Mouse (Mus musculus) heart, postnatal 14 days (tissue): ENCODE data around the gene Cd79a. TPM values are rescaled to one million over a fixed set of nuclear protein-coding genes. Genes with fewer than 3 reads are reported as not detected.

Experiments
- DNase-seq, 2 experiments: peaks; one replicate each; pipeline ENCODE4 v3.0.0; 2021 to 2022
- intact Hi-C: fragments of 180-260 bp; cut with DNase I; formaldehyde crosslinking; loops from one replicate; pipeline ENCODE4 v1.15.1; 2025
- long read RNA-seq, 2 experiments: library from polyadenylated mRNA; stranded (forward); transcript quantifications; one replicate each; pipeline ENCODE4 v2.0.0; 2021
- total RNA-seq, 2 experiments: library from RNA; stranded (reverse); gene quantifications; 2 replicates each; pipeline ENCODE4 v1.2.3; 2021

The Cd79a gene
- 1 to 10 TPM; 1.3 to 1.5 TPM for total RNA-seq
- long read RNA-seq, experiment 1, partial matches to known transcripts: 0 of 1 reads
- long read RNA-seq, experiment 1, other reads (novel, unspliced or antisense): 0 of 1 reads
- long read RNA-seq, experiment 2, partial matches to known transcripts: 1 of 2 reads
- long read RNA-seq, experiment 2, other reads (novel, unspliced or antisense): 0 of 2 reads

DNA sequence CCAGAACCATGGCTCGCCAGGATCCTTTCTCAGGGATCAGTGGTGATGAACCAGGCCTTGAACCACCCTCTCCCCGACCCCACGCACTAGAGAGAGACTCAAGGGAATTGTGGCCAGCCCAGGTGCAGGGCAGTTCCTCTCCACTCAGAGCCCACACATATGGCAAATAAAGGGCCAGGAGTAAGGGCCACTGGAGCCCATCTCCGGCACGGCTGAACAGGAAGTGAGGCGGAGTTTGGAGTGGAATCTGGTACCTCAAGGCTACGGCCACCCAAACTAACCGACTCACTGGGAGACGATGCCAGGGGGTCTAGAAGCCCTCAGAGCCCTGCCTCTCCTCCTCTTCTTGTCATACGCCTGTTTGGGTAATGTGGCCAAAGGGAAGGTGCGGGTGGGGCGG is at the start of gene Cd79a:
Cd79a (plus strand) TSS at position 158 of the 400 bp plus-strand sequence.
- DNase-seq: no peak

DNA sequence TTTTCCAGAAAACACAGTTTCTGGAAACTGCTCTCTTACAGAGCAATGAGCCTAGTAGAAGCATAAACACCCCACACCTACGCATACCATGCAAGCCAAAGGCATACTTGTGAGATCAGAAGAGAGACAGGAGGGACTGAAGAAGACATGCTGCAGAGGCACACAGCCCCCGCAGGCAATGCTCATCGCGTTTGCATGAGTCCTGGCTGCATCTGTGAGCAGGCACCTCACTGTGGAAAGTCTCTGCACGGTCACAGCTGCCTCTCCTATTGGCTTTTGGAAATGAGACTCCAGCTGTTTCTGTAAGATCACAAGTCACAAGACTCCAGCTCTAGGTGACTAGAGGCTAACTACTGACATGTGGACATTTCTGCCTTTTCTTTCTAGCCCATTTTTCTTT is 47.0 kb upstream of the Cd79a start:
- intact Hi-C loops: no loop called here
- DNase-seq: no peak

More for the DNA sequence above, at the start of gene Cd79a:
- intact Hi-C loops: no loop called here

DNA sequence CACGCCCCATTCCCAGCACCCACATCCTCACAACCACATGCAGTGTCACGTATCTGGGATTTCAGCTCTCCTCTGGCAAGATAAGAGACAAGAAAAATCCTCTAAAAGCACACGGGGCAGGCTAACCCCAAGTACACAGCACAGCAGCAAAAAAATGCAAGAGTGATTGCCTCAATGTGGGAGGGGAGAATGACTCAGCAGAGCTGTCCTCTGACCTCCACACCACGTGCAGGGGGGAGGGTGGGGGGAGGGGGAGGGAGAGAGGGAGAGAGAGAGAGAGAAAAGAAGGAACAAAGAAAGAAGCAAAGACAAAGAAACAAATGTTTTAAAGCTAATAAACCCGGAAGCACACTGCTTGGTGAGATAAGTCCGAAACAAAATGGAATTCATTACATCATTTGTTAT is 46.3 kb upstream of the Cd79a start:
- intact Hi-C loops: no loop called here
- no peak for DNase-seq

DNA sequence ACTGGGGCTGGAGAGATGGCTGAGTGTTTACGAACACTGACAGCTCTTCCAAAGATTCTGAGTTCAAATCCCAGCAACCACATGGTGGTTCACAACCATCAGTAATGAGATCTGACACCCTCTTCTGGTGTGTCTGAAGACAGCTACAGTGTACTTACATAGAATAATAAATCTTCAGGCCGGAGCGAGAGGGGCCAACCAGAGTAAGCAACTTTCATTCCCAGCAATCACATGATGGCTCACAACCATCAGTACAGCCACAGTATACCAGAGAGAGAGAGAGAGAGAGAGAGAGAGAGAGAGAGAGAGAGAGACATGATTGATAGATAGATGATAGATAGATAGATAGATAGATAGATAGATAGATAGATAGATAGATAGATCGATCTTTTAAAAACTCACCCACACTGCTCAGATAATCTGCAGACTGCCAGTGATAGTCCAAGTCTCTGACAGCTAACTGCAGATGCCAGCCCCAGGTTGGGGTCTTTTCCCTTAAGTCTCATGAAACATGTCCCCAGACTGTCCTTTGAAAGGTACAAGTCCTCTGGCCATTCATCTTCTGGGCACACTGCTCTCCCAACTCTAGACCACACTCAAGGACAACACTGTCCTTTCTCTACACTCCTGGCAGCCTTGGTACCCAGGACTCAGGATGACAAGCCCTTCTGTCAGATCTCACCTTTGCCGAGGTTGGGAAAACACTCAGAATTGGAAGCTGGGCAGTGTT is 45.4 kb upstream of the Cd79a start:
- intact Hi-C loops: no loop called here
- DNase-seq: no peak

DNA sequence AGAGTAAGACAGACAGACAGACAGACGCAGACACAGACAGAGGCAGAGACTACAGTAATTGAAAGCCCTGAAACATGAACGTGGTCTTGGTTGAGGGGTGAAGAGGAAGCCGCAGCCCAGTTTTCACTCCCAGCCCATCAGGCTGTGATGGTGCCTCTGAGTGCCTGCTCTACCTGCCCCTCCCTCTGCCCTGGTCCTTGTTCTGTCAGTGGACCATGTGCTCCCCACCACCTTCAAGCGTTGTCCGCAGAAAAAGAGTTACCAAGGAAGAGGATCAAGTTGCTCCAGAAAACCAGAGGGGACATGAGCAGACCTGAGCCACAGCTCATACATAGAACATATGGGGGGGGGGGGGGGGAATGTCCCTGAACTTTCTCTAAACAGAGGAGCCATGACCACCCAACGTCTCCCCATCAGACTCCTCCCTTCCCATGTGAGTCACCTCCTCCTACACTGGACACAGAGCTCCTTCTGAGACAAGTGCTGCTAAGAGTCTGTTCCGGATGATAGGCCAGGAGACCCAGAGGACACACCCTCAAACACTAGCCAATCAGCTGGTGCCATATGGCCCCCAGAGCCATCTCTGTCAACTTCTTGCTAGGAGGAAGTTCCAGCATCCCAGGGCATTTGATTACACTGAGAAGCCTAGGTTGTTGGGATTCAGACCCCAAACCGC is 44.5 kb upstream of the Cd79a start:
- intact Hi-C loops: no loop called here

DNA sequence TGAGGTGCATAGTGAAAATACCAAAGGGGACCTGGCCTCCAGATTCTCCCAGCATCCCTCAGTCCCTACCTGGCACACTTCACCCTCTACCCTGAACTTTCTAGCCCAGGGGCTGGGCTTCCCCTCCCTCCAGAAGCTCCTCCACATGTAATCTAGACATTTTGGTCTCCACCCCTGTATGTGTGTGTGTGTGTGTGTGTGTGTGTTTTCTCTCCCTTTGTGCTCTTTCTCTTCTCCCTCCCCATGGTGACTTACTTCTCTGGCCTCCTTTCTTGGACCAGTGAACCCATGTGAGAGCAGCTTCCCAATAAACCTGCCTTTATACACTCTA is 44.0 kb upstream of the Cd79a start:
- intact Hi-C loops: no loop called here
- DNase-seq: no peak

More for the DNA sequence above, 44.5 kb upstream of the Cd79a start:
- DNase-seq: no peak

DNA sequence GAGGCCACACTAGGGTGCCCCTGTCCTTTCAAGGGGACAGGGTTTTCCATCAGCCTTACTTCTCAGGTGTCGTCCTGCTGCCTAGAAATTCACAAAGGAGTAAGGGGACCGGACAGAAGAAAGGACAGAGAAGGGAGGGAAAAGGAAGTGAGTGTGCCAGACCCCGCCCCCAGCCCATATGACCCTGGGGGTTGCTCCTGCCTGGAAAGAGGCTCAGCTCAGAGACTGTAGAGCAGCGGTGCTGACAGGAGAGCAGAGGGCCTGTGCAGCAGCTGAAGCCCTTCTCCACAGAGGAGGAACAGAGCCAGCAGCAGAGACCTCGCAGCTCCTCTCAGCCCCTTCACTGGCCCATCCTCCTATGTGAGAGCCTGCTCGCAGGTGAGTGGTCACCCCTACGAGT is 43.5 kb upstream of the Cd79a start:
- no peak for DNase-seq
- intact Hi-C loops: no loop called here

DNA sequence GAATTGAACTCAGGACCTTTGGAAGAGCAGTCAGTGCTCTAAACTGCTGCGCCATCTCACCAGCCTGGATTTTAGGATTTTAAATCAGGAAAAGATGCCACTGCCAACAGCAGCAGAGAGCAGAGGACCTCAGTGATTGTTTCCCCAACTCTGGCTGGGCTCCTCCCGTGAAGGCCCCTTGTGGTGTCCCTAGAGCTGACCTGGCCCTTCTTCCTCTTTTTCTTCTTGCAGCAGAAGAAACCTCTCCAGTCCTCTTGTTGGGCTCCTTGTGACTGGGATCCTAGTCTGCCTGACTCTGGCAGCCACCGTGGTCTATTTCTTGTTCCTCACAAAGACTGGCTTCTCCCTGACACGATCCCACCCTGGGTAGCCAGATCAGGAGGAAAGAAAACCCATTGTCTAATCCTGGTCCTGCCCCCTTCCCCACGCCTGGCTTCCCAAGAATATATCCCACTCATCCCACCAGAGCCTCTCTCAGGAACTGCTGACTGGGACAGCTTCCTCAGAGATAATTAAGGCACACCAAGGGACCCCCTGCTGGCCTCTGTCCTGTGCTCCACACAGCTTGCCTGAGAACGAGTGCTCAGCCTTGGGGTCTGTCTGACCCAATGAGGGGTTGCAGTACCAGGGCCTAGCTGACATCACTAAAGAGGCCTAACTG is 40.6 kb upstream of the Cd79a start:
- intact Hi-C loops: no loop called here
- DNase-seq: no peak

DNA sequence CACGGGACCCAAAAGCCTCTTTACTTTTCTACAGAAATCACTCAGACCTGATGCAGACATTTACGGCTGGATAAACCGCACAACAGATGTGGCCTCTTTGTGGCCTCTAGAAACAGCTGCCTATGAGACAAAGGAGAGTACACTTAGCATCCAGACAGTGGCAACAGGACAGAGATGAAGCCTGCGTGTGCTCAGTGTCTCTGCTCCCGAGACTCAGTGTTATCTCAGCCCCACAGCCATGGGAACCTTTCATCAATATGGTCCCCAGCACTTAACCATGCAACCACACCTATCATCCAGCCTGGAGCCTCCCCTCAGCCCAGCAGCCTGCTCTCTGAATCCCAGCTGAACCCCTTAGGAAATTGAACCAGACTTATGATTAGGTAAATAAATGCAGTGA is 37.9 kb upstream of the Cd79a start:
- intact Hi-C loops: no loop called here
- no peak for DNase-seq

DNA sequence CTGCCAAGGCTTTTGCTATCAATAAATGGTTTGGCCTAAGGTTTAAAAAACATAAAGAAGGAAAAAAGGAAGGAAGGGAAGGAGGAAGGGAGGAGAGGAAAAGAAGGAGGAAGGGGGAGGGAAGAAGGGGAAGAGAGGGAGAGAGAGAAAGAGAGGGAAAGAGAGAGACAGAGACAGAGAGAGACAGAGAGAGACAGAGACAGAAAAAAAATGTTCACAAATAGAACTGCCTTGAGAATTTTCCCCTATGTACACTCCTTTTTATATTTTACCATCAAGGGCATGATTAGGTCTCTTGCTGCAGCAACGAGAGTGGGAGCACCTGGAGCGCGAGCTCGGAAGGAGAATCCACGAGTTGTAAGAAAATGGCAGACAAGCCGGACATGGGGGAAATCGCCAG is 35.3 kb upstream of the Cd79a start, which contains the start of gene Gm9844:
Gm9844 (plus strand) TSS at position 301 of the 400 bp plus-strand sequence.
- DNase-seq: no peak
- intact Hi-C loops: no loop called here

DNA sequence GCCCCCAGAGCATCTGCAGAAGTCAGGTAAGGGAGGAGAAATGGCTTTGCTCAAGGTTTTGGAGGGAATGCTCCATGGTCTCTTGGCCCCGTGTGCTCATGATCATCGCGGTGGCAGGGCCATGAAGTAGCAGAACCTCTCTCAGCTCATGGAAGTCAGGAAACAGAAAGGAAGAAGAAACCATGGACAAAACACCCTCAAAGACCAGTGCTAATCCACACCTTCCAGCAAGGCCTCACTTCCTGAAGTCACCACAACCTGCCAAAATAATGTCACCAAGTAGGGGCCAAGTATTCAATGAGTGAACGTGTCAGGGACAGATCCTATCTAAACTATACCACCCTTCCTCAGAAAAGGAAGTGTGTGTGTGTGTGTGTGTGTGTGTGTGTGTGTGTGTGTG is 34.3 kb upstream of the Cd79a start:
- intact Hi-C loops: no loop called here
- DNase-seq: no peak

DNA sequence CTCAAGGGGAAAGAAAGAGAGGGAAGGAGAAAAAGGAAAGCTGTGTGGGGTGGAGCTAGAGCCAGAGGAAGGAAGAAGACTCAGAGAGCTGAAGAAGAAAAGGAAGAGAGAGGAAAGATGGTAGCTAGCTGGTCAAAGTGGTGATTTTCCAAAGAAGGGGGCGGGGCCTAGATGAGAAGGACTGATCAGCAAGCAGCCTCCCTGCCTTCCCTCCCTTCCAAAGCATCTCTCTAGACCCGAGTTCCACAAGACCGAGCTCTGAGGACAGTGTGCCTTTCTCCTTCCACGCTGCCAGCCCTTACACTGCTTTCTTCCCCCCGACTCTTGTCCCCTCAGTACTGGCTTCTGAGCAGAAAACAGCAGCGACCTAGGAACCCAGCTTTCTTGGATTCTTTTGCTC is 33.0 kb upstream of the Cd79a start:
- intact Hi-C loops: no loop called here
- no peak for DNase-seq

DNA sequence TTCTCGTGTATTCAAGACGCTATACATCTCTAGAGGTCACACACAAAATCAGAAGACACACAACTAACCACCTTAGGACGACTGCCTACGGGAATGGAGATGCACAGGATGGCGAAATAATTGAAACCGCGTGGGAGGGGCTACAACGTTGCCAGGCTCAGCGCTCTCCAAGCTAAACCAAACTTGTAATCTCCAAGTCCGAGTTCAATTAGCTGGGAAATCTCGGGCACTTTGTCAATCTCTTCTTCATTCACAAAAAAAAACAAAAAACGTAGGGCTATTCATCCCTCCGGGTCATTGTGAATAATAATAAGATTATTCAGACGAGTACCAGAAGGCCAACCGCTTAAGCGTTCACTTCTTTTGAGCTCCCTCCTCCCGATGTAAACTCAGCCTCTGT is 28.1 kb upstream of the Cd79a start:
- intact Hi-C loops: no loop called here
- no peak for DNase-seq

DNA sequence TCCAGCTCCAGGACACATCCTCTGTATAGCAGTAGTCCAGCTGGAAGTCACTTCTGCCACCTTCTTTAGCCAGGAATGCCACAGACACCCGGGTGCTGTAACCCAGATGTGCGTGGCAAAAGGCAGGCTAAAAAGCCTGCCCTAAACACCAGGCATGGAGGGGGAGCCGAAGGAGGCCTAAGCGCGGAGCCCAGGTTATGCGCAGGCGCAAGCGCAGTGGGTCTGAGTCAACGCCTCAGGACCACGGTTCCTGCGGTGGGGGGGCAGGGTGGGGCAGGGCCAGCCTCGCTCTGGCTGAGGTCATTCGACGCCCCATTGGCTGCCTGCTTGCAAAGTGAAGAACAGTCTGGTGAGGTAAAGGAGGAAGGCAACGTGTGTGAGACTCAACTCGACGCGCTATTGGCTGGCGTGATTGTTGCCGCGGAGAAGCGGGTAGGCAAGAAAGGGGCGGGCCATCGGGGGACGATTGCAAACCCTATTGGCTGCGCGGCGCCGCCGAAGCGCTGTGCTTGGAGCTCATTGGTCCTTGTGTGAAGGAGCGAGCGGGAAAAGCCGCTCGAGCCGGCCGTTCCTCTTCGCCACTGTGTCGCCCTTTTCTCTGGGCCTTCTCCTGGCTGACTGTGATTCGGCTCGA is 27.5 kb upstream of the Cd79a start, which contains the start of the genes Lypd4 and Dmrtc2:
Lypd4 (minus strand) TSS at position 410 of the 634 bp plus-strand sequence.
Dmrtc2 (plus strand) TSS at position 526 of the 634 bp plus-strand sequence.
- intact Hi-C loops: no loop called here
- DNase-seq: no peak

DNA sequence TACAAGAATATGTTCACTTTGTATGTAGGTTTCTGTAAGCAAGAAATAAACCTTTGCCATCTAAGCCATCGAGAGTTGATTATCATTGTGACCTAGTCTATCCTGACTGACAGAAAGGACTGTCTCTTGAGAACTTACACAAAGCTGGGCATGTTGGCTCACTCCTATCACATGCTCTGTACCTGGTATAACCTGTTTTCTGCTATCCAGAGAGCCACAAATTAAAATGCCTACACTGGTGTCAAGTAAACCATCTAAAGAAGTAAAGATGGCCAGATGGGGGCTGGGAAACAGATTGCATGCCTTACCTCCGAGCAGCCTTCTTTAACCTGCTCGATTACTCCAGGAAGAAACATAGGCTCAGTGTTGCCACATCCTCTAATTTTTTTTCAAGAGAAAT is 19.6 kb upstream of the Cd79a start:
- DNase-seq: no peak
- intact Hi-C loops: no loop called here

DNA sequence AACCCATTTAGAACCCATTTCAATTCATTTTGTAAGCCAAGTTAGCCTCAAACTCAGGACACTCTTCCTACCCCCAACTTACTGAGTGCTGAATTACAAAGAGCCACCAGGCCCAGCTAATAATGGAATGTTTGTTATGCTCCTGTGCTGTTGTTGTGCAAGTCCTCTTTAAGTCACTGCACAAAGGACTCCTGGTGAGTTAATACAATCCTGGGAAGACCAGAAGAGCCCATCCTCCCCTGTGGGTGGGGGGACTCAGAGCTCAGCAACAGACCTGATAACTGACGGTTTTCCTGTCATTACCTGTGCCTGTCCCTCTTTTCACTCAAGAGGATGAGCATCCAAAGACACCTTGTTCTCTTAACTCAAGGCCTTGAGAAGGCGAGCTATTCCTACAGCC is 17.6 kb upstream of the Cd79a start:
- DNase-seq: no peak
- intact Hi-C loops: loop anchor here (10.0 kb wide), 1 partner anchor 335 kb away; no protein-coding TSS in a partner anchor

DNA sequence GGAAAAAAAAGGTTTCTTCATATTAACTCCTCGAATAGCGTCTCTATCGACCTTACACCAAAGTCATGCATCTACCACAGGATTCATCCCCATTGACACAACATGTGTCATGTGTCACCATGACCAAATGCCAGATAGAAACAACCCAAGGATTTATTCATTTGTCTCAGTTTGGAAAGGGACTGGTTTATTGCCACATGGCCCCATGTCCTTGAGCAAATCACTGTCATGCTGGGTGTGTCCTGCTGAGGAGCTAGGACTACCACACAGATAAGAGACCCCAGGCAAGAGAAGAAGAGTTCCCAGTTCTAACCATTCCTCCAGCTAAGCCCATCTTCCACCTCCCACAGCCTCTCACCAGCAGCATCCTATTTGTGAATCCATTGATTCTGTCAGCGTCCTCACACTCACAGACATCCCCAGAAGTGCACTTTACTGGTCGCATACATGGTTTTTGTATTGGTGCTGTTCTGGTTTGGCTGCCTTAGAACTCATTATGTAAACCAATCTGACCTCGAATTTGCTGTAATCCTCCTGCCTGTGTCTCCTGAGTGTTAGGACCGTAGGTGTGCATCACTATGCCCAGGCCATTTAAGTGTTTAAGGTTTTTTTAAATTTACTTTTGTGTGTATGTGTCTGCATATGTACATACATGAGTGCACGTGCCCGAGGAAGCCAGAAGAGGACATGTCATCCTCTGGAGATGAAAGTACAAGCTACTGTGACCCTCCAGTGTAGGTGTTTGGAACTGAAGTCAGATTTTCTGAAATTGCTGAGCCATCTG is 14.6 kb upstream of the Cd79a start:
- intact Hi-C loops: loop anchor here (10.0 kb wide), 1 partner anchor 332 kb away; no protein-coding TSS in a partner anchor
- DNase-seq: no peak

DNA sequence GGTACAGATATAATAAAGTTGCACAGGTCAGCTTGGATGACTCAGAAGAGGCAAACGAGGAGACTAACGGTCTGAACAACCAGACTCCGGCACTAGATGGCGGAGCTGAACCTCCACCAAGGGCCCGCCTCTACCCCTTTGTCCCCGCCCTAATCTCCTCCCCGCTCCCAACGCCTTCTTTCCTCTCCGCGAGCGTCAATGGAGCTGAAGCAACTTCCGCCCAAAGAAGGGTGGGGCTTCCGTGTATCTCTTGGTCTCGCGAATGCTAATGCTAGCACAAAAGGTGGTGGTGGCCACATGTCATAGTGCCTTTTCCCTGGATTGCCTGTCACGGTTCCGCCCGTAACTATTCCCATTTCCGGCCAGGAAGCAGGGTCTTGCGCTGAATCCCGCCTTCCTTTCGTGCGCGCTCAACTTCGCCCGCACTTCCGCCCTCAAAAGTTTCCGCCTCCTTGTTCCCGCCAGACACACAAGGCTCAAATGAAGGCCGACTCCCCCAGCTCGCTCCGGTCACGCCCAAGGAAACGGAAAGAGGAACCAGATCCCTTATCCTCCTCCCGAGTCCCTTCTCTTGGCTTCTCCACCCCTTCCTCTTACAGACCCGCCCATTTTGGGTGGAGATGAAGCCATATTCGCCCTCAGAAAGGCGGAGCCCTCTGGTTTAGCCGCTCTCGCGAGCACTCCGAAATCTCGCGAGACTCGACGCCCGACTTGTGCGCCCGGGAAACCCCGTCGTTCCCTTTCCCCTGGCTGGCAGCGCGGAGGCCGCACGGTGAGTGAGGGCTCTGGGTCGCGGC is 13.1 kb upstream of the Cd79a start, which contains the start of gene Rps19:
Rps19 (plus strand) TSS at position 476 of the 797 bp plus-strand sequence.
- DNase-seq: peak; percentile 98 to 99
- intact Hi-C loops: loop anchor here (10.0 kb wide), 1 partner anchor 331 kb away; no protein-coding TSS in a partner anchor
